Mouse (Mus musculus) colon, adult 2 months (tissue): ENCODE measurements around the gene Olfr214. TPM values are rescaled to one million over a fixed set of nuclear protein-coding genes. Genes with fewer than 3 reads are reported as not detected.

ENCODE experiments used
- polyA plus RNA-seq: library from polyadenylated mRNA; depleted of rRNA; stranded (reverse); fragments of >200 nt; gene quantifications from 2 replicates; pipeline ENCODE4 v1.2.3, GENCODE M21; 2012; rRNA removed

Olfr214 gene
- polyA plus RNA-seq = not detected in 2 replicates

DNA sequence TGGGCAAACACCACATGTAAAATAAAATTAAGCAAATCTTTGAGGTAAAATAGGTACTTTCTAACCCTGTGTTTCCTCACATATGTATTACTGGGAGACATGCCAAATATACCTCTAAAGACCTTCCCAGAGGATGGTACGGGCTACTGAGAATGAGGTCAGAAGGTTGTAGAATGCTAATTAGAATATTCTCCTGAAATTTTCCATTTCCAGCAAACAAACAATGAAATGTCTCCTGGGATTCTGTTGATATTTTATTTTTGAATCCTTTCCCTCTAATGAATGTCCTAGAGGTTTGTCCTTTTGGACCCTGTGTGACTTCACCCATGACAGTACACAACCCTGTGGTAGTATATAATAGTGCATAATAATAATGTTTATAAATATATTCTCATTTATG lies at the start of gene Olfr214:
Olfr214 (plus strand) TSS at position 301 of the 400 bp plus-strand sequence.

DNA sequence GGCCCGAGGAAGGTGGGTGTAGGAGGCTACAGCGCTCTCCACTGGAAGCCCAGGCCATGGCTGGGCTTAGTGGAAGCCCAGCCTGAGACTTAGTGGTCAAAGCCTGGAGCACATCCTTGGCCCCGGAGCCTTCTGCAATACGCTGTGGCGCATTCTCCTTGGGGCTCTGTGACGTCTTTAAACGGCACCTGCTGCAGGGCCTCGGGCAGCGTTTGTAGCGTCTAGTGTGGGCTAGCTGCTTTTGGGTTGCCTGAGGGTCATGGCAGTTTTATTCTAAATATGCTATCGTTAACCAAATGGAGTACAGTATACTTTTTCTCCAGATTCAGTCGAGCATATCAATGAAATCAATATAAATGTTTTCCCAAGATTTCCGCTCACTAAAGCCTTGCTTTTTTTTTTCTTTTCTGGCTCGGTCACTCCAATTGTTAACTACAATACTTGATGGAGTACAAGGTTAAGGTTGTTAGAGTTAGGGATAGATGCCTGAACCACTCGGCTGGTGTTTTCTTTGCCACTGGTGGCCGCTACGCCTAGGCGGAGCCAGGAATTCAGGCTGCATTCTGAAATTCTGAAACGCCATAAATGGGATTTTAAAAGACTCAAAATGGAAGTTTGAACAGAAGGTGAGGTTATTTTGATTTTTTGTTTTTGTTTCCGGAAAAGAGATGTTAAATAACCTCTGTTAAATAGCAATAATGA lies 47.6 kb upstream of the Olfr214 start, which contains the start of gene Olfr212:
Olfr212 (plus strand) TSS at position 215 of the 702 bp plus-strand sequence.

DNA sequence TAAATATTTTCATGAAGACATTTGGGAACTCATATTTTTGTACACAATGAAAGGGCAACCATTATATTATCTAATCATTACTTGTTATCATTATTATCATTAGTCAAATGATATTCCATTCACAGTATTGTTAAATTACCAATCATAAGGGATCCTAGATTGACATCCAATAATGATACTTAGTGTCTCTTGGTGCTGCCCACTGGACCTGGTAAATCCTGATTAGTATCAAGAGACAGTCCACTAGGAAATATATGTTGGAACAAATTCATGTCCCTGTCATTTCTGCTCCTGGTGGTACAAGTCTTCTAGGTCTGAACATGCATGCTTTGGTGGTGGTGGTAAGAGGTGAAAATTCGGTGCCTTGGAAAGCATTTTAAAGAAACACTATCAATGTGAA lies 15.9 kb upstream of the Olfr214 start, which contains the start of gene Olfr213:
Olfr213 (plus strand) TSS at position 301 of the 400 bp plus-strand sequence.

DNA sequence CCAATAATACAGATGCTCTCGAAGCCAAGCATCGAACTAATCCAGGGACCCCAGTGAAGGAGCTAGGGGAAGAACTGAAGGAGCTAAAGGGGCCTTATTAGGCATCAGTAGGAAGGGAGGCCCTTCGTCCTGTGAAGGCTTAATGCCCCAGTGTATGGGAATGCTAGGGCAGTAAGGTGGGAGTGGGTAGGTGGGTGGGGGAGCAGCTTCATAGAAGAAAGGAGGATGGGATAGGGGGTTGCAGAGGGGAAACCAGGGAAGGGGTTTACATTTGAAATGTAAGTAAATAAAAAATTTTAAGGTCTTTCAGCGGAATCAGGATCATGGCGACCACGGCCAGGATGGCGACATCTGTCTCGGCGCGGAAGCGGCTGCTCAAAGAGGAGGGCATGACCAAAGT lies 3.2 kb upstream of the Olfr214 start, which contains the start of gene Gm5580:
Gm5580 (plus strand) TSS at position 301 of the 400 bp plus-strand sequence.

DNA sequence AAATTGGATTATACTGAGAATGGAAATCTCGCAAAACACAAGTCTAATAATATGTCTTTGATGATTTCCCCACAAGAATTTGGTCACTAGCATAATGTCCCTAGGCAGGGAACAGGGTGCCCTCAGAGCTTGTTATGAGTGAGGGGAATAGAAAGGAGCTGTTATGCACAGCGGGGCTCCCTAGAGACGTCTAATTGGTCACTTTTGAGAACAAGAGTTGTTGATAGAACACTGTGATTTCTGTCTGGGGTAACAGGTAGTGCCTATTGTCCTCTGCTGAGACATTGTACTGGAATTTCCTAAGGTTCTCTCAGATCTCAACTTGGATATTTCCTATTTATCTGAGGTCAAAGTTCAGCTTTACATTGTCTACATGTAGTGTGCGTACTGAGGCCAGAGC lies 30.1 kb downstream of the Olfr214 start, which contains the start of gene Olfr215:
Olfr215 (minus strand) TSS at position 101 of the 400 bp plus-strand sequence.

Other genes starting within 250 kb of the Olfr214 start
- 52.5 and 56.3 TPM in 2 replicates for gene March8, start 216.2 kb upstream of the Olfr214 start, polyA plus RNA-seq
- 3.3 and 4.0 TPM in 2 replicates for gene Alox5, start 93.1 kb upstream of the Olfr214 start, polyA plus RNA-seq
- gene Olfr211, start 65.1 kb upstream of the Olfr214 start, polyA plus RNA-seq = not detected in 2 replicates
- gene Olfr212, start 47.7 kb upstream of the Olfr214 start, polyA plus RNA-seq = not detected in 2 replicates
- not detected in 2 replicates for gene Olfr213, start 15.8 kb upstream of the Olfr214 start, polyA plus RNA-seq
- not detected in 2 replicates for gene Gm5580, start 3.1 kb upstream of the Olfr214 start, polyA plus RNA-seq
- not detected in 2 replicates for gene Olfr215, start 30.0 kb downstream of the Olfr214 start, polyA plus RNA-seq
- 5.2 and 8.7 TPM in 2 replicates for gene Zfp422, start 74.8 kb downstream of the Olfr214 start, polyA plus RNA-seq
- gene Depp1, start 96.4 kb downstream of the Olfr214 start, polyA plus RNA-seq = 4.9 and 6.0 TPM in 2 replicates
- 6.1 and 7.4 TPM in 2 replicates for gene Rassf4, start 119.7 kb downstream of the Olfr214 start, polyA plus RNA-seq
- 0.01 TPM in 1 of 2 replicates, not detected in the other for gene Tmem72, start 162.7 kb downstream of the Olfr214 start, polyA plus RNA-seq